Mouse (Mus musculus): ENCODE data around the gene Mcrip2.

Gene Mcrip2

DNA sequence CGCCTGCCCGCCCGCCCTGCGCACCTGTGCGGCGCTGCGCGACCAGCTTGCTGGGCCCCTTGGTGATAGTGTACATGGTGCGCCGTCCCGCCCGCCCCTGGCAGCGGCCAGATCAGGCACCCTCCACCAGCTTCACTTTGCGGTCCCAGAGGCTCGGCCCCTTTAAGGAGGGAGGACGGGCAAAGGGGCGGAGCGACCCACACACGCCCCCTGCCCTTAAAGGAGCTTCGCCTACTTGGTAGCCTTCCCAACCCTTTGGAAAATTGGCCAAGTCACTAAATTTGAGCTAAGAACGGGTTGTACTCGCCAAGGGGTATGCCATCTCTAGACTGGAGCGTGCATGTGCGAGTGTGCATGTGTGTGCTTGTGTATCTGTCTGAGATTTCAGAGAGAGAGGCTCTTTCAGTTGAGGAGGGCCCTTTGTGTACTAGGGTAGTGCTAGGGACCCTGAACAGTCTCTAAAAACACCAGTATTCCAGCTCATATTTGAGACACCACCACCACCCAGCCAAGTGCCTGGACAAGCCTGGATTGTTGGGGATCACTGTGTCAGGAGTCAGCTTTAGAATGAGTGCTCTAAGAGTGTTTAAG lies at the start of gene Mcrip2:
Mcrip2 (minus strand) TSS at position 164 of the 591 bp plus-strand sequence.
- DNase-seq (ENCODE audit: extremely low spot score): peak; percentile 84

DNA sequence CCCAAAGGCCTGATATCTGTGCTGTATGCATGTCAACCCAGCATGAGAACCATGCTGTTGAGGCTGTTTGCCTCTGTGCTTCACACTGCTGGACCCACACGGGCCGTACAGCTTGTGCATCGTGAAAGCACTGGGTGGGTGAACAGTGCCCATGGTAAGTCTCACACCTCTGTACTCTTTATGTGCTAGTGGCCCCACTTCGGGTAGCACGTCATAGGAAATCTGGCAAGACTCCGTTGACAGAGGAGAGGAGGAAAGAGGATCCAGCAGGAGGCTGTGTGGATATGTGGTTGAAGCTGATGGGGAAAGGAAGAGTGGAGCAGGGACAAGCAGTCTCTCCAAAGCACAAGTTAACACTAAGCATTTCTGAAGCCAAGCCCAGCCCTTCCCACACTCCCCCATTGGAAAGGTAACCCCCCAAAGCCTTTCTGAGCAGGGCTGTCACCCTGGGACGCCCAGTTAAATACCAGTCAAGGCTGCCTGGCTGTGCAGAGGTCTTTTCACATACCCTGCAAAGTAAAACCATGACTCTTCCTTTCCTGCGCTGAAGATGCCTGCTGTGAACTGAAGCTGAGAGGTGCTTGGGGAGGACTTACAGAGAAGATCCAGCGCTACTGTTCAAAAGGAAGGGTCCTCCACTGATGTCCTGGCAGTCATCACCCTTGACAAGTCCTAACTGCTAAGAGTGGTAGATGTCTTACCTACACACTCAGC lies 49.6 kb upstream of the Mcrip2 start:
- no peak for DNase-seq (ENCODE audit: extremely low spot score)

DNA sequence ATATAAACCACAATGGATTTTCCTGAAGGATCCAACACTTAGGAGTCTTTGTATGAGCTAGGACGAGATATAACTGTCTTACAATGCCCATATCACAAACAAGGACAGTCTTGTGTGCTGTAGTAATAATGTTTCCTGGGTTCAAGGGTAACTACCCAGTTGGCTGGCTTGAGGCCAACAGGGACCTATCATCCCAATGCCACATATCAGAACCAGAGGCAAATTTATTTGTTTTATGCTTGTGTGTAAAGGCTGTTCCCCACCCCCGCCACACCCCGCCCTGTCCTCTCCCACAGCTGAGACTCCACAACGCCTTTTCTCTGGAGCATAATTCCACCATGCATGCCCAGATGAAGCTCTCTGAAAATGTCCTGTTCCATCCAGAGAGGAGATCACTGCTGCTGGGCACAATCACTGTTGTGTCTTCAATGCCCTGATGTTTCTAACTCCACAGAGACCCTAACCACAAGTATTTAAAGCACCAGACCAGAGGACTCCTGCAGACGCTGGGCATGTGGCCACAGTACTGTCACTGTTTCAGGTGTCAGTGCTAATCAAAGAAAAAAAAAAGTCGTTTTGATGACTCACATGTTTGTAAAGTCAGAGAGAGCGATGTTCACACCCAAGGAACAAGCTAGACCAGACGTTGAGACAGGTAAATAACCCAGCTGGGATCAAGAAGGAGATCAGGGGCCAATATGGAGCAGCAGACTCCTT lies 48.5 kb upstream of the Mcrip2 start:
- DNase-seq (ENCODE audit: extremely low spot score): no peak

DNA sequence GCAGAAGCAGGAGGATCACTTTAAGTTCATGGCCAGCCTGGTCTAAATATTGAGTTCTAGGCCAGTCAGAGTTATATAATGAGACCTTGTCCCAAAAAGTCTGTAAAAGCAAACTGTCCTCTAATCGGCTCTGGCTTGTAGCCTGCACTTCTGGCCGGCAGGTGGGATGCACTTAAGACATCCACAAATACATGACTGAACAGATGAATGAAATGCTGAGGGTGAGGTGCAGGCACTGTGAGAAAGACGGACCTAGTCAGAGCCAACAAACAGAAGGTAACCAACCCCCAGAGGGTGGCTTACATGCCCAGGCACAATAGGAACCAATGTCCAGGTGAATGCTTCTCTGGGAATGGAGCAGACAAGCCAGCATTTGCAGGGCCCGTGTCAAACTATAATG lies 45.7 kb upstream of the Mcrip2 start:
- DNase-seq (ENCODE audit: extremely low spot score): no peak

DNA sequence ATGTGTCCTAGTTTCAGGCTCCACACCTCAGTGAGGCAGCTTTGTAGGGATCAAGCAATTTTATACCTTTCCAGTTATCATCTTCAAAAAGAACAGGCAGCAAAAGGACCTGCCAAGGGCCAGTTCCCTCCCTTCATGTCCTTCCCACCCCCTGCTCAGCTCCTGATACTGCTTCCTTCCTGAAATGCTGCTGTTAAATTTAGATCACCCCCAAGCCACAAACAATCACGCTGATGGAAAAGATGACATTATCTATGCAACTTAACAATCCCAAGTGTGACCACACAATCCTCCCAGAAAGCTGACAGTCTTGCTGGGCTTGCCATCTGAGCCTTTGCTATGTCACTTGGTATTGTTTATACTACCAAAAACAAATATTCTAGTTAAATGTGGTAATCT lies 45.3 kb upstream of the Mcrip2 start:
- no peak for DNase-seq (ENCODE audit: extremely low spot score)

DNA sequence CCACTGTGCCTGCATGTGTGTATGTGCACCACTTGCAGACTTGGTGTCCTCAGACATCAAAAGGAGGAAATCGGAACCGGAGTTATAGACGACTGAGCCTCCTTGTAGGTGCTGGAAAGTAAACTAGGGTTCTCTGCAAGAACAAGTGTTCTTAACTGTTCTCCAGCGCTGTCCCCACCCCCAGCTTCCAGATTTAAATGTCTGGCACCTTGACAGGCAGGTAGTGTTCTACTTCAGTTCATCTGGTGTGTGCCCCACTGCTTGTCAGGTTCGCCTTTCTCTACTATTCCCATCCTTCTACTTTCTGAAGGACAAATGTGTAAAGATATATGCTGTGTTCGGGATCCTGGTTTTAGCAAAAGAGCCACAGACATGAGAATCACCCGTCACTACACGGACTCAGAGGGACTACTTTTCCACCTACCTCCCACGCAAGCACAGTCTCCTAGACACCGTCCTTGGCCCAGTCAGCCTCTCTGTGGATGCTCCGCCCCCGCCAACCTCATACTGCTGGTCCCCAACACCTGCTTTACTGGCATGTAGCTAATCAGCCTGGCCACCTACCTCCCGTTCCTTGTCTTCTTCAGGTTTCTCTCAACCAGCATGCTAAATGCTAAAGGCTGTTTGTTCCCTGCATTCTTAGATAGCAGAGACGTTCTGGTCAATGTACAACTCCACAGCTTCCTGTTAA lies 44.8 kb upstream of the Mcrip2 start:
- DNase-seq (ENCODE audit: extremely low spot score): no peak

DNA sequence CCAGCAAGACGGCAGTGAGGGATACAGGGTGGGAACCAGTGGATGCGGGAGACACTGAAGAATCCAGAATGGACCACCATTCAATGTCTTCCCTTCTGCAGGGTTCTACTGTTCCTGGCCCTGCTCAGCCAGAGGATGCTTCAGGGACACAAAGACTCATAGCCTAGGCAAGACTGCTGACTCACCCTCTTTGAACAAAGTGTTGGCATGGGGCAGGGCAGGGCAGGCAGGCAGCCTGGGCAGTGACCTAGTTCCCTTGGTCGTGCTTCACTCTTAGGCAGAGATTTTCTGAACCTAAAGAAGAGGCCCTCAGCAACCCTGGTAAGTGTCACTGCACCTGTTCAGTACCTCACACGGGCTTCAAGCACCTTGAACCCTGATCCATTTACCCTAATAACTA lies 43.3 kb upstream of the Mcrip2 start:
- no peak for DNase-seq (ENCODE audit: extremely low spot score)

DNA sequence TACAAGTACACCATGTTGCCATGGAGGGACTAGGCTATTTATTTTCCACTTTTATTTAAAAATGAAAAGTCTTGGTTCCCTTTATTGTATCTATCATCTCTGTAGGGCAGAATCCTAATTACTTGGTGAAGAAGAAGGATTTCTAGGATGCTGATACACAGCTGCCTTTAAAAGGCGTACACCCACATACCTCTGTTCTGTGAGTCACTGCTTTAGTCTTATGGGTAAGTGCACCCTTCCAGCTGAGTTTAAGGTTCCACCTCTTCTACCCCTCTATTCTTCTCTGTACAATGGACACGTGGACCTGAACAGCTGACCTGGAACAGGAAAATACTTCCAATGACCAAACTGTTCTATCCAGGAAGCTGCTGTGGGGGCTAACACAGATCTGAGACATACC lies 39.1 kb upstream of the Mcrip2 start:
- DNase-seq (ENCODE audit: extremely low spot score): no peak

DNA sequence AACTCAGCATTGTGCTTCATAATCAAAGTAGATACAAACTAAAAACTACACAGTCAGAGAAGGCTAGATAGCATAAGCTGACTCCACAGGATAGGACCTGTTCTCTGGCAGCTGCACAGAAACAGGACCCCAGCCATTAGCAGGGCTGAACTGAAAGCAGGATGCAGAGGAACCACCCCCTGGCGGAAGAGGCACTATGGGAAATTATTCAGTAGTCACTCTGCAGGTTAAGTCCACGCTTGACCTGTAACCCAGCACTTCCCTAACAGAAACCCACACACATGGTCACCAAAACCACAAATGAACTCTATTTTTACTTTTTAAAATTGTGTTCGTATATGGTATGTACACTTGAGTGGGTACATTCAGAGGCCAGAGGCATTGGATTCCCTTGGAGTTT lies 34.5 kb upstream of the Mcrip2 start:
- DNase-seq (ENCODE audit: extremely low spot score): no peak

DNA sequence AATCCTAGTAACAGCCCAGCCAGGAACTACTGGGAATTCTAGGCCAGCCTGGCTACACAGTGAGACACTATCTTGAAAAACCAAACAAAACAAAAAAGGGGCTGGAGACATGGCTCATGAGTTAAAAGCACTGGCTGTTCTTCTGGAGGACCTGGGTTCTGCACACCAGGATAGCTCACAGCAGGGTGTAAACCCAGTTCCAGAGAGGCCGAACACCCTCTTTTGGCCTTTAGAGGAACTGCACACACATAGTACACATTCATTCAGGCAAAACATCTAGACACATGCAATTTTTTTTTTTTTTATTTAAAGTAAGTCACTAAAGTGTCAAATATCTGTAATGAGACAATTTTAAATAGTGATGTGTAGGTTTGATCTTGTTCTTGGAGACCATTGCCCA lies 31.6 kb upstream of the Mcrip2 start:
- no peak for DNase-seq (ENCODE audit: extremely low spot score)

DNA sequence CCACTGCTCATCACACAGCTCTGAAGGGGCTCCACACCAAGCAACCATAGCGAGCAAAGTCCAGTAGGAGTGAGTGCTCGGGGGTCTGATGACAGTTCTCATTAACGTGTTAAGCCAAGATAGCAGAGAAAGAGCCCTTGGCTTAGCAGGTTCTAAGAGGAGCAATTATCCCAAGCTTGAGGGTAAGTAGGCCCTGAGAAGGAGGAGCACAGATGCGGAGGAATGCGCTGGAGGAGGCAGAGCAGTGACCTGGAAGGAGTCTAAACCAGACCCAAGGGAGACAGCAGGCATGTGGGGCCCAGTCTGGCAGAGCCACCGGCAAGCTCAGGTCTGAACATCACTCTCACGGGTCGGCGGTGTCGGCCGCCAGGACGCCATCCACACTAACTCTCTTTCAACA lies 27.3 kb upstream of the Mcrip2 start:
- DNase-seq (ENCODE audit: extremely low spot score): no peak

DNA sequence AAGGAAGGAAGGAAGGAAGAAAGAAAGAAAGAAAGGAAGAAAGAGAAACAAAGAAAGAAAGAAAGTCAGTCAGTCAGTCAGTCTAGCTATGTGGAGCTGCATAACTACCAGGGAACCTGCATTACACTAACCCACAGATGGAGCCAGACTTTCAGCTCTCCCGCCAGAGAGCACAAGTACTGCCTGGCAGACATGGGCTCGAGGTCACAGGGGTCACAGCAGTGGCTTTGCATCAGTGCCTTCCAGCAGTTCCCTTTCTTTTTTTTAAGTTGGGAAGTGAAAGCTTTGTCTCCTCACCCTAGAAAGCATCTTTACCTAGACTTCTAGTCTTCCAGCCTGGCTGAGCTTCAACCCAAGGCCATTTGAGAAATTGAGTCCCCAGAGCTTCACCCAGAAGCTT lies 26.9 kb upstream of the Mcrip2 start:
- DNase-seq (ENCODE audit: extremely low spot score): no peak

DNA sequence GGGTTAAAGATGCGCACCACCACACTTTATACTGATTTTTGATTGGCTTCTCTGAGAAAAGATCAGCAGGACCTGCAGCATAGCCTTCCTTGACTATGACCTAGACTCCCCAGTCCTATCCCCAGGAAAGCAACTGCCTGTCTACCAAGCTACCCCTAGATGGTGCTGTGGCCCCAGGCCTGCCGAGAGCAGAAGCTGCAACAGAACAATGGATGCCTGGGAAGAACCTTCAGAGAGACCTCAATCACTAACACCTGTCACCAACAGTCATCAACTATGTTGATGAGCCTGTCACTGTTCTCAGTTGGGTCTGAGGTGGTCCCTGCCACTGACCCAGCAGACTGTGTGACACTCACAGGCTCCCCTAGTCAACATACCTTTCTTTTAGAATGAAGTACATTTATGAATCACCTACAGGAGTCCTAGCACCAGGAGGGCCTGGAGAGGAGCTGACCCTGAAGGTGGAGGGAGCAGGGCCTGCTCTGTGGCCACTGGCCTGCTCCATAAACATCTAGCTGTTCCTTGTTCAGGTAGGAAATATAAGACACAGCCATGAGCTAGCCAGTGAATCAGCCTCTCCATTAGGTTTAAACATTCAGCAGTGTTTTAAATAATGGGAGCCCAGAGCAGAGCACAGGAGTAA lies 25.5 kb upstream of the Mcrip2 start:
- DNase-seq (ENCODE audit: extremely low spot score): peak; percentile 71

DNA sequence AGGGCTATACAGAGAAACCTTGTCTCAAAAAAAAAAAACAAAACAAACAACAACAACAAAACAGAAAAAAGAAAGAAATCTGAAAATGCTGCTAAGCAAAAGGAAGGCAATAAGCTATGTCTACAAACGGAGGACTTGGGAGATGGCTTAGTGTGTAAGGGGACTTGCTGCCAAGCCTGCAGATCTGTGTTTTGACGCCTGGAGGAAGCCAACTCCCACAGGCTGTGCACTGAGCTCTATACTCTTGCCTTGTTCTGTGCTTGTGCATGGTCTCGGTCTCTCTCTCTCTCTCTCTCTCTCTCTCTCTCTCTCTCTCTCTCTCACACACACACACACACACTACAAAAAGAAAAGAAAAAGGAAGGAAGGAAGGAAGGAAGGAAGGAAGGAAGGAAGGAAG lies 20.3 kb upstream of the Mcrip2 start:
- DNase-seq (ENCODE audit: extremely low spot score): no peak

DNA sequence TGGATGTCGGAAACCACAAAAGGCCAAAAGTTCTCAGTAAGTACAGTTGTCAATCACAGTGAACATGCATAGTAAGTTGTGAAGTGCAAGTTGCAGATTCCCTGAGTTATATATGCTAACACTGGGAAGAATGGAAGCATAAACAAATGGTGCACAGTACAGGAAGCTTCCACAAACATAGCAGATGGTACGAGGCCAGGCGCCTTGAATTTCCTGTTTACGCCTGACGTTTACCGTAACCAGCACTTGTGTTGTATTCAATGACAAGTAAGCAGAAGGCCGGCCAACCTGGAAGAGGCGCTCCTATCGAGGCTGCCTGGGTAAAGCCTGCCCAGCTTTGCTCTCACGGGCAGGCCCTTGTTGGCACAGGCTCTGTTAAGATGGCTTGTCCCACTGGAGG lies 18.9 kb upstream of the Mcrip2 start:
- no peak for DNase-seq (ENCODE audit: extremely low spot score)

DNA sequence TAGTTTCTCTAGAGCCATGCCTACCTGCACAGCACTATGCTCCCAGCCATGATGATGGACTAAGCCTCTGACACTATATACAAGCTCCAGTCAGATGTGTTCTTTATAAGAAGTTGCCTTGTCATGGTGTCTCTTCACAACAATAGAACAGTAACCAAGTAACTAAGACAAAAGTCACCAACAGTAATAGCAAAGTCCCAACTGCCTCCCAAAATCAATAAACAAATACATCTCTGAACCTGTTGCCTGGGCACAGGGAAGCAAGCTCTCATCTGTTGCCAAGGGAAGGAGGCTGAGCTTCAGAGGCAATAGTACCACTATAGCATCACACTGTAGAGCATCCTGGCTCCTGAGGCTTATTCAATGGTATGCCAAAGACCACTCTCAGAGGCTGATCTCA lies 18.2 kb upstream of the Mcrip2 start:
- no peak for DNase-seq (ENCODE audit: extremely low spot score)

DNA sequence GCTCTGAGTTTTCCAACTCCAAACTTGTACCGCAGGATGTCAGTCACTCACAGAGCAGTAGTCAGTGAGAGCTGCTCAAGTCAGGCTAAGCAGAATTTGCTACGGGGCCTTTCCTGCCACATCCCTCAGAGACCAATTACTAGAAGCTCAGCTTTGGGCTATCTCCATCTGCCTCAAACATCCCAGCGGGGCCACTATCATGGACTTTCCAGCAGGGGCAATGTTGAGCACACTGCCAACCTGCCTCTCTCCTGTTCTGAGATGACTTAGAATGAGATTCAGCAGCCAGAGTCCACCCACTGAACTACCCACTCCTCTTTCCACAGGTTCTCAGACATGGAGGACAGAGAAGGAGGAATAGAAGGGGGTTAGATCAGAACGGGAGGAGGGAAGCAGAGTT lies 17.1 kb upstream of the Mcrip2 start:
- DNase-seq (ENCODE audit: extremely low spot score): no peak

DNA sequence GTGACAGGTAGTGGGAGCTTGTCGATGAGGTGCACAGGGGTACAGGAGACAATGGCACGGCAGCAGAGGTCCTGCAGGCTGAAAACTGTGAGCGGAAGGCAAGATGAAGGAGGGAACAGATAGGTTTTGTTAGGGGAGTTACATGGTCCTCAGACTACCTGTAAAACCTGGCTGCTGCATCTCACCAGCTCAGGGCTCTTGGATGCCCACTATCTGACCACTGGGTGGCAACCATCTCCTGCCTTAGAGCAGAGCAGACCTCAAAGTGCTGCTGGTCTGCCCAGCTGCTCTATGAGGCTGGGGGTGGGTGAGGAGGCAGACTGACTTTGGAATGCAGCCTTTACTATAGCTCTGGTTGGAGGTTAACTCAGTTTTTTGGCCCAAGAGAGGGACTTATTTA lies 15.3 kb upstream of the Mcrip2 start:
- no peak for DNase-seq (ENCODE audit: extremely low spot score)

DNA sequence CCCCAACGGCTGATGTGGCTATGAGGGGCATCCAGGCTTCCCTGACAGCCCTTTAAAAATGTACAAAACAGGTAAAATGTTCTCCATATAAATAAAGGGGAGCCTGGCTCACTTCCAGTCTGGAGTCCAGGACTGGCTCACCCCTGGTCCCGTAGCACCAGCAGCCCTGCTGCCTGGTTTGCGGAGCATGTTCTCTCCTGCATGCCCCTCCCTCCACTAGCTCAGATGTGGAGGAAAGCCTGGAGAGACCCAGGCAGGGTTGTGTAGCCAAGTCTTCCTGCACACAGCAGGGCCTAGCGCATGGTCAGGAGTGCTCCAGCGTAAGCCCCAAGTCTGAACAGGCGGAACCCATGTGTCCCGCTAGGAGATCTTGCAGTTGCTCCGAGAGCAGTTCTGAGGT lies 14.7 kb upstream of the Mcrip2 start:
- no peak for DNase-seq (ENCODE audit: extremely low spot score)

DNA sequence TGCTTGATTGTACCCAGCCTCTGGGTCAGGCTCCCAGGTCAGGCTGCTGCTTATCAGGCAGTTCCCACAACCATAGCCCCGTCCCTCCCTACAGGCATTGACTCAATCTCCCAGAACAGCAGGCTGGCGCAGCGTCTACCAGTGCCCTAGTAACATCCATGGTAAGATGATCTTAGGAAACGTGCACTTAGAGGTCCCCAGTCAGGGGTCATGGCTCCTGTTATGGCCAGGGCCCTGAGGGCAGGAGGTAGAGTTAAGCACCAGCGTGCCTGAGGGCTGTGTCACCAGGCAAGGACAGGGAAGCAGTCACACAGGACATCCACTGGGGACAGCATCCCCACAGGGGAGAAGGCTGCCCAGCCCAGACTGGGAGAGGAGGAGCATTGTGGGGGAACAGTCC lies 13.7 kb upstream of the Mcrip2 start:
- peak; percentile 47 for DNase-seq (ENCODE audit: extremely low spot score)

DNA sequence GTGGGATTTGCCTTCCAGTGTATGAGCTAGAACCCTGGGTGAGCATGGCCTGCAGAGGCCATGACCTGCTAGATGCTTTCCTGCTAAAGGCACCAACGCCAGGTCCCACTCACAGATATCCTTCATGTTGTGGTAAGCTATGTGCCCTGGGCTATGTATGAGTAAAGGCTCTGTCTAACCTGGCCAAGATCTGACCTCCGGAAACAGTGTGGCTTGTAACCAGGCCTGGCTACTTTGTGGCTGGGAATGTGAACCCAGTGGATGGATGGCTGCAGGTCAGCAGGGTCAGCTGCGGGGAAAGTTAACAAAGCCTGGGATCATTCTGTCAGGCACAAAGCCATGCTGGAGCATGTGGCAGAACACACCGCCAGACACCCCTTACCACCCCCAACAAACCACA lies 13.1 kb upstream of the Mcrip2 start:
- peak; percentile 83 for DNase-seq (ENCODE audit: extremely low spot score)
